Mouse (Mus musculus): ENCODE measurements around the gene 2310007B03Rik. TPM values are rescaled to one million over a fixed set of nuclear protein-coding genes. Genes with fewer than 3 reads are reported as not detected.
"Not testable (repeated sequence)": the region's sequence is repeated elsewhere in the genome, so short reads cannot be mapped to it uniquely, and the experiment has no call there.

The 2310007B03Rik gene
- 0.10 TPM in 1 of 2 replicates, not detected in the other for polyA plus RNA-seq (2012; rRNA removed)

DNA sequence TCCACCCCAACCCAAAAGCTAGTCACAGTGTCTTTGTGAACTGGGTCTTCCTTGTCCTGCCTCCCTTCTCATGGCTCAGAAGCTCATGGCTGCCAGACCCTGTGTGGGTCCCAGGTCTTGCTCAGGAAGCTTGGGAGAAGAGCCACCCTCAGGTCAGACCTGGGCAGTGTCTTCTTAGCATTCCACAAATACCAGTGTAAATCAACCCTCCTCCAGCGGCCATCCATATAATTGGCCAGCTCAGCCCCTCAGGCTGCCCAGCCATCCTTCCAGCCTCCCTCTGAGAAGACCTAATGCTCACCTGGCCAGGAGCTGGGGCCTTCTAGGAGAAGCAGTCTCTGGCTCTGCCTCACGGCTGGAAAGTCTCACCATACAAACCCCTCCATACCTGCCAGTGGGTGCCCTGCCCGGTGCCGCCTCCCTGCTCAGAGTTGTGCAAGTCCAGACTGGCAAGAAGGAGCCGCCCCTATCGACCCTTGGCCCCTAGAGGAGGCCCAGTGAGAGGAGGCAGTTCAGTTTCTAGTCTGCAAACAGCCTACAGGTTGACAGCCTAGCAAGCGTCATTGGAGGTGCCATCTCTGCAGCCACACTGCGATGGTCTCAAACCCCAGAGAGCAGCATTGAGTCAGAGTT is at the start of gene 2310007B03Rik:
Gene 2310007B03Rik, minus strand, starts transcription at position 448 of the 633 bp plus-strand sequence.
- H3K27me3 ChIP-seq (ENCODE audit: control insufficient read depth, insufficient read depth, low read length) = no peaks in the 10 kb centered on the region
- WGBS = 90% methylated on average over 8 of the region's 8 CpGs
- no peak within 1 kb of the TSS for H3K27ac ChIP-seq (ENCODE audit: insufficient read depth, low read length)
- H3K4me1 ChIP-seq (ENCODE audit: control insufficient read depth, insufficient read depth, low read length) = peaks cover 8% of the 10 kb centered on the region
- DNase-seq = no peak
- no peak within 1 kb of the TSS for H3K4me3 ChIP-seq (replicated peaks; ENCODE audit: insufficient read depth, low read depth, low read length)
- TF ChIP-seq POLR2A (IDR thresholded peaks at IDR 0.05; ENCODE audit: borderline replicate concordance, insufficient read depth, low read length) (no peak), CTCF (IDR thresholded peaks at IDR 0.05; ENCODE audit: borderline replicate concordance, insufficient read depth, low read depth, low read length) (no peak)

DNA sequence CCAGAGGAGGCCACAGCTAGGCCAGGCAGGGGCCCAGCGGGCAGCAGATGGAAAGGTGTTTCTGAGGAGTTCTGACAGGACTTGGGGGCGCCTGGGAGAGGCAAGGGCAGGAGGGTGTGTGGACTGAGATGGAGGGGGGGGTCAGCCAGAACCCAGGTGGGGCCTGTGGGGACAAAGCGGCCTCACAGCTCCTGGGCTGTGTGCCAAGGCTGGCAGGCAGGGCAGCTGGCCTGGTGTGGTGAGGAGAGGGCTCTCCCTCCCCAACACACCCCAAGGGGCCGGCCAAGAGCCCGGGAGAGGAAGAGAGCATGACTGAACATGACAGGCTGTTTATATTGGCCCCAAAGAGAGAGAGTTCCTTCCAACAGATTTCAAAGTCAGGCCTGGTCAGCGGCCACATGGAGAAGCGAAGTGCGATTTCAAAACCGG is 49.5 kb upstream of the 2310007B03Rik start:
- no peak overlapping the region for H3K4me3 ChIP-seq (replicated peaks; ENCODE audit: insufficient read depth, low read depth, low read length)
- TF ChIP-seq POLR2A (IDR thresholded peaks at IDR 0.05; ENCODE audit: borderline replicate concordance, insufficient read depth, low read length) (no peak), CTCF (IDR thresholded peaks at IDR 0.05; ENCODE audit: borderline replicate concordance, insufficient read depth, low read depth, low read length) (no peak)
- peaks cover 7% of the 10 kb centered on the region for H3K4me1 ChIP-seq (ENCODE audit: control insufficient read depth, insufficient read depth, low read length)
- H3K27me3 ChIP-seq (ENCODE audit: control insufficient read depth, insufficient read depth, low read length) = no peaks in the 10 kb centered on the region
- WGBS = 19% methylated on average over 9 of the region's 9 CpGs
- H3K27ac ChIP-seq (ENCODE audit: insufficient read depth, low read length) = no peak overlapping the region
- DNase-seq = peak; percentile 31 to 60

DNA sequence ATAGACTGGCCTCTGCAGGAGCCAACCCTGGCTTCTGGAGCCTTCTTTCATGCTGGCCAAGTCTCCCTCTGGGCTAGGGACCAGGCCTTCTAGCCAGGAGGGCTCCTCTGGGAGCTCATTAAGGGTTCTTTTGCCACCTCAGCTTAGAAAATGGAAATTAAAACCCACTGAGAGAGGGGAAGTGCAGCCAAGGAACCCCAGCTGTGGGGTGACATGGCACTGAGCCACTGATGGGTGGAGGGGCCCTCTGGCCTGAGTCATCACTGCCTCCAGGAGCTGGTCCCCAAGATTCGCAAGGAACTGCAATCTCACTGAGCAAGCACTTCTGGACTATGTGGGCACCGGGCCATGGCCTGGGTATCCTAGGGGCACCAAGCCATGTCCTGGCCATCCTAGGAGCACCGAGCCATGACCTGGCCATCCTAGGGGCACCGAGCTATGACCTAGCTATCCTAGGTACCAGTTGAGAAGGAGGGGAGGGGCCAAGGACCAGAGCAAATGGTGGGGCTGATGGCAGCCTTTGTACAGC is 46.9 kb upstream of the 2310007B03Rik start:
- H3K27ac ChIP-seq (ENCODE audit: insufficient read depth, low read length) = no peak overlapping the region
- no peak for DNase-seq
- TF ChIP-seq CTCF (IDR thresholded peaks at IDR 0.05; ENCODE audit: borderline replicate concordance, insufficient read depth, low read depth, low read length) (no peak), POLR2A (IDR thresholded peaks at IDR 0.05; ENCODE audit: borderline replicate concordance, insufficient read depth, low read length) (no peak)
- H3K27me3 ChIP-seq (ENCODE audit: control insufficient read depth, insufficient read depth, low read length) = no peaks in the 10 kb centered on the region
- 69% methylated on average over 4 of the region's 4 CpGs for WGBS
- no peak overlapping the region for H3K4me3 ChIP-seq (replicated peaks; ENCODE audit: insufficient read depth, low read depth, low read length)
- H3K4me1 ChIP-seq (ENCODE audit: control insufficient read depth, insufficient read depth, low read length) = peaks cover 7% of the 10 kb centered on the region

DNA sequence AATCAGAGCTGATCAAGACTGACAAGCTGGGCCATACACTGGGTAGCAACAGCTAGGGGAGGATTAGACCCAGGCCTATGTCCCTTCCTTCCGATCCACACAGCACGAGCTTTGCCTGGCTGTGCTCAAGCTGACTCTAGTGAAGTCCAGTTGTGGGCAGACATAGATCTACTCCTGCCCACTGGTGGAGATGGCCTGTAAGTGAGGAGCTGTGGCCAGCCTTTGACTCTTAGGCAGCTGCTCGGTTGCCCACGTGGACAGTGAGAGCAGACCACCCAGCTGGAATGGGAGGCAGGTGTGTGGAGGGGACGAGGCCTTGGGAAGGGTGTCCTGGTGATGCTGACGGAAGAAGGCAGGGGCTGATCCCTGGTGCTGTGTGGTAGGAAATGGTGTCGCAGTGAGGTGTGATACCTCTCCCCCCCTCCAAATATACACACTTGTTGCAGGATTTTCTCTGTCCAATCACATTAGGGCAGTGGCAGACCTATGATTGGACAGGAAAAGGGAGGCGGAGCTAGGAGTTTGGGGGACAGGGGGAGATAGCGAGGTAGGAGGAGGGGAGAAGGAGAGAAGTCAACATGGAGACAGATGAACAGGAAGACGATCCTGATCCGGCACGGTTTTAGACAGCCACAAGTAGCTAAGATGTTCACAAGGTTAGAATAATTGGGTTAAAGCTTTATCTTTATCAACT is 45.7 kb upstream of the 2310007B03Rik start:
- Histone ChIP-seq H3K27ac (ENCODE audit: insufficient read depth, low read length) (no peak overlapping the region), H3K4me1 (ENCODE audit: control insufficient read depth, insufficient read depth, low read length) (peaks cover 7% of the 10 kb centered on the region), H3K27me3 (ENCODE audit: control insufficient read depth, insufficient read depth, low read length) (no peaks in the 10 kb centered on the region), H3K4me3 (replicated peaks; ENCODE audit: insufficient read depth, low read depth, low read length) (no peak overlapping the region)
- TF ChIP-seq CTCF (IDR thresholded peaks at IDR 0.05; ENCODE audit: borderline replicate concordance, insufficient read depth, low read depth, low read length) (peak; percentile 20; the same call in 1 of the 2 replicates), POLR2A (IDR thresholded peaks at IDR 0.05; ENCODE audit: borderline replicate concordance, insufficient read depth, low read length) (no peak)
- DNase-seq = no peak
- WGBS = 56% methylated on average over 12 of the region's 12 CpGs

DNA sequence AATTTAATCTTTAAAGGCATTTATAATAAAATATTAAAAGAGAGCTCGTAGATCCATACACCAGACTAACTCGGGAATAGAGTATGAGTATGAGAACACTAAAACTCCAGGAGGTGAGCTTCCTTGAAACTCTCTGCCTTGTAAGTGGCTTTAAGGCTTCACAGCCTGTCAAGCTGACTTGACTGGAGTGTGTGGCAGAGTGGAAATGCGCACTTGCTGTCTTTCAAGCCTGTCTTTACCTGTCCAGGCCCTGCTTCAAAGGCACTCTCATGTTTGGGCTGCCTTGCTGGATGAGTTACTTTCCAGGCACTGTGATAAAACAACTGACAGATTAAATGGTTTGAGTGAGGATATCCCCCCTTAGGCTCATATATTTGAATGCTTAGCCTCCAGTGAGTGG is 37.2 kb upstream of the 2310007B03Rik start:
- no peaks in the 10 kb centered on the region for H3K27me3 ChIP-seq (ENCODE audit: control insufficient read depth, insufficient read depth, low read length)
- TF ChIP-seq CTCF (IDR thresholded peaks at IDR 0.05; ENCODE audit: borderline replicate concordance, insufficient read depth, low read depth, low read length) (no peak), POLR2A (IDR thresholded peaks at IDR 0.05; ENCODE audit: borderline replicate concordance, insufficient read depth, low read length) (no peak)
- H3K4me1 ChIP-seq (ENCODE audit: control insufficient read depth, insufficient read depth, low read length) = no peaks in the 10 kb centered on the region
- no peak overlapping the region for H3K4me3 ChIP-seq (replicated peaks; ENCODE audit: insufficient read depth, low read depth, low read length)
- no peak for DNase-seq
- no peak overlapping the region for H3K27ac ChIP-seq (ENCODE audit: insufficient read depth, low read length)
- 87% methylated on average over 3 of the region's 3 CpGs for WGBS

DNA sequence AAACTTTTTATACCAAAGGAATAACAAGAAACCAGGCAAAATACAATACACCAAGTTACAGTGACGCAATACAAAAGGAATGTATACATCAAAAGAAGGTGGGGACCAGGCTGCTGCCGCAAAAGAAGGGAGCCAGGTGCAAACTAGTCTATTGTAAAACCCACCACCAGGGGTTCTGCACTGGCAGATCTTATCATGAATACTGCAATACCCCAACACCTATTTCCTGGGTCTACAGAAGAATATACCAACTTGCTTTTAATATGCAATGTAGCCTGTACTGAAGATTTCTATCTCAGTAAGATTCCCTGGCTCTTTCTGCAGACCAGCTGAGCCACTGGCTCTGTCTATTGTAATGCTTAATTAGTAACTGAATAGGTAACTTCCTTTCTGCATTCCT is 36.7 kb upstream of the 2310007B03Rik start:
- H3K27me3 ChIP-seq (ENCODE audit: control insufficient read depth, insufficient read depth, low read length); DNase-seq; H3K4me1 ChIP-seq (ENCODE audit: control insufficient read depth, insufficient read depth, low read length); H3K4me3 ChIP-seq (replicated peaks; ENCODE audit: insufficient read depth, low read depth, low read length); H3K27ac ChIP-seq (ENCODE audit: insufficient read depth, low read length): not testable (repeated sequence)
- WGBS = 92% methylated on average over 2 of the region's 2 CpGs

DNA sequence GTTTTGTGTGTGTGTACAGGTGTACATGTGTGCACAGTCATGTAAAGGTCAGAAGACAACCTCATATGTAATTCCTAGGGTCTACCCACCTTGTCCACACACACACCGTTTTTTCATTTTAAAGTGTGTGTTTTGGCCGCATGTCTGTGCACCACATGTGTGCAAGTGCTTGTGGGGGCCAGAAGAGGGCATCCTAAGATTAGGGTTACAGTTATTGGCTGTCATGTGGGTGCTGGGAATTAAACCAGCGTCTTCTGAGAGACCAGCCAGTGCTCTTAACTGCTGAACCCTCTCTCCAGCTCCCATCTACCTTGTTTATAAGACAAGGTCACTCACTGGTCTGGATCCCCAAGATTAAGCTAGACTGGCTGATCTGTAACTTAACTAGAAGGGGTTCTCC is 34.2 kb upstream of the 2310007B03Rik start:
- Histone ChIP-seq H3K27ac (ENCODE audit: insufficient read depth, low read length) (no peak overlapping the region), H3K4me3 (replicated peaks; ENCODE audit: insufficient read depth, low read depth, low read length) (no peak overlapping the region), H3K4me1 (ENCODE audit: control insufficient read depth, insufficient read depth, low read length) (no peaks in the 10 kb centered on the region), H3K27me3 (ENCODE audit: control insufficient read depth, insufficient read depth, low read length) (no peaks in the 10 kb centered on the region)
- TF ChIP-seq POLR2A (IDR thresholded peaks at IDR 0.05; ENCODE audit: borderline replicate concordance, insufficient read depth, low read length) = no peak
- no peak for TF ChIP-seq CTCF (IDR thresholded peaks at IDR 0.05; ENCODE audit: borderline replicate concordance, insufficient read depth, low read depth, low read length)
- DNase-seq = no peak
- 92% methylated on average over 3 of the region's 3 CpGs for WGBS

Data from cerebellum, adult 2 months (tissue).